Mouse (Mus musculus) mouse embryonic stem cell (cell line): ENCODE data around the gene Fhad1.

Source experiments
- in situ Hi-C, 2 experiments: fragments of 300-500 bp; cut with MboI; formaldehyde crosslinking; loops; 1 replicate in 1 of 2; 3 replicates in 1 of 2; pipeline ENCODE4 v1.14.3; 2019 to 2020; ENCODE audit warnings: low sequenced_read_pairs in 2 of 2, low pct_unique_long_range_greater_than_20kb in 1 of 2, mixed read lengths in 1 of 2; ENCODE audit not compliant: unreplicated experiment in 1 of 2

Gene Fhad1

GRCm38 (mm10) chr4:141875481-141876108, 139.3 kb downstream of the Fhad1 start:
- in situ Hi-C loops, result no loop called here

GRCm38 (mm10) chr4:141874601-141875460, 140.1 kb downstream of the Fhad1 start, which contains the start of gene Efhd2:
Efhd2 (minus strand) TSS chr4:141874920.
- in situ Hi-C loops, result no loop called here

- in situ Hi-C loops, result no loop called here
Measured at GRCm38 (mm10) chr4:141874111-141874600, 140.7 kb downstream of the Fhad1 start.

DNA sequence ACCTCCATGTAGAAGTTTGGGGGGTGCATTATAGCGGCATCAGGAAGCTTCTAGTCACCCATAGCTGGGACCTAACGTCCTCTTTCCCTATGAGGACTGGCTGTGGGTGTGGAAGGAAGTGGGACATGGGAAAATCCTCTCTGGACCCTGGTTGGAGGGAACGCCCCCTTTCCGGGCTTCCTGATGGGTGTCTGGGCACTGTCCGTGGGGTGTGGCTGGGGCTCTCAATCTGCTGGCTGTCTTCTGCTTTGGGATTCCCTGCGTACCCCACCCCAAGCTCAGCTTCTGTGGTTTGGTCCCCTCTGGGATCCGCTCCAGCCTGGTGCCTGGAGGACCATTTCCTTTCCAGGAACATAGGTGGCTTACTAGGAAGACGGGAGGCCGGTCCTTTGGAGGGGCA, 141.9 kb downstream of the Fhad1 start:
- in situ Hi-C loops, result no loop called here

- in situ Hi-C loops, result no loop called here
Measured at GRCm38 (mm10) chr4:141871909-141872308, 143.0 kb downstream of the Fhad1 start.

- in situ Hi-C loops, result no loop called here
Measured at GRCm38 (mm10) chr4:141871333-141871725, 143.6 kb downstream of the Fhad1 start.

DNA sequence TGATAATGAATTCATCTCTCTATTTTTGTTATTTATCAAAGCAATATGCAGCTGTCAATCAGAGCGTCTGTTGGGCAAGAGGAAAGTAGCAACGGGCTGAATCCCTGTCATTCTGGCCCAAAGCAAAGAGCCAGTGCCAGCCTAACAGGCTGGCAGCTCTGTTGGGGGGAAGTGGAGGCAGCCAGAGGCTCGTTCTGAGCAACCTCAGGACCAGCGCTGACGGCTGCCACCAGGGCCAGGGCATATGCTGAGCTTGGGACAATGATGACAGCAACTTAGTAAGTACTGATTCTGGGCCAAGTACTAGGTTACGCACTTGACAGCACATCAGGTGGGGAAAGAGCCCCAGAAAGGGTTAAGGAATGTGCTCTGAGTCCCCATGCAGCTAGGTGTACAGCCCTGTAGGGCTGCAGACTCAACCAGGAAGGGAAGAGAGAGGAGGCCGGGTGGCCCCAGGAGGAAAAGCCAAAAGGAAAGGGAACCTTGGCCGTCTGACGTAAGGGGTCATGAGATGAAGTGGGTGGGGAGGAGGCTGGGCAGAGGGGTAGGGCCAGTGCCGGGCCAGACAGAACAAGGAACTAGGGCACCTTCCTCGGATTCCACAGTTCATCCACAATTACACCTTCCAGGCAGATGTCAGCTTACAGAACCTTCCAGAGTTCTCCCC, 144.1 kb downstream of the Fhad1 start:
- in situ Hi-C loops, result no loop called here

DNA sequence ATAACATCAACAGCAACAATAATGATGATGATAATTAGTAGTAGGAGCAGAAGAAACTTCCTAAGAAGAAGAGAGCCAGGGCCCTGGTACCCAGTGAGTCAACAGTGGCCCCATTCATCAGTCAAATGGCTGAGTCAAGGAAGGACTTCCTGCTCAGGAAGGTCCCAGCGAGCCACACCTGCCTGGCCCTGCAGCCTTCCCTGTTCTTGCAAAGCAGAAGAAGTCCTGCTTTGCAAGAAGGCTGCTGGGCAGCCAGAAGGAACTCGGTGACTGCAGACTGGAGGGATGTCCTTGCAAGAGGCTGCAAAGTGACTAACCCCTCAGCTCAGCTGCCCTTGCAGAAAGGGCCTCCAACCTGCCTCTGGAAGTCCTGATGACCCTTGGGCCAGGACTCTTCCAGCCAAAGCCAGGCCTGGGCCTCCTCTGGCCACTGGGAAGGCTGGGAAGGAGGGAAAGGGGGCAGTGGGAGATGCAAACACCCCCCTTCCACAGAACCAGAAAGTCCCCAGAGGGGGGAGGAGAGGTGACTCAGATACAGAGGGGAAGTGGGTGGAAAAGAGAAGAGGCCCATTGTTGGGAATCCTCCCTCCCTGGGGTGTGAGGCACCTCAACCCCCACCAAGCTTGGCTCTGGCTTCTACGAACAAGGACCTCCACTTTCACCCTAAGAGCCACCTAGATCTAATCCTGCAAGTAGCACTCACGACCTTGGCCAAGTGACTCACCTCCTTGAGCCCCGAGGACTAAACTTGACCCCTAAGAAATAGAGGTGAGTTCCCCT, 145.3 kb downstream of the Fhad1 start:
- in situ Hi-C loops, result no loop called here

DNA sequence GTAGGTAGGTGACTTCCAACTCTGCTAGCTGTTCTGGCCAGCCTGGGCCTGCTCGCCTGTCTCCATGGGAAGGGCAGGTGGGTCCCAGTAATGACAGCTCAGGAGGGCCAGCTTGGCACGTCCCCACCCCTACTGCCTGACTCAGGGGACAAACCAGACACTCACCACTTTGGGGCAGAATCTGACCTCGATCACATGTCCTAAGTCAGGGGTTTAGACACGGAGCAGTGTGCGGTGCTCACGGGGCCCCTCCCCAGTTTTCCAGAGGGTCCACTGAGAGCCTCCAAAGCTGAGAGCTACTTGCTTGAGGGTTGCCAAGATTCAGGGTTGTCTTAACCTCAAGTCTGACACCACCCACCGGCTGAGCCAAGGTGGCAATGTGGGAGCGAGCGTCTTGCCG, 146.8 kb downstream of the Fhad1 start:
- in situ Hi-C loops, result no loop called here

GRCm38 (mm10) chr4:141867498-141867897, 147.4 kb downstream of the Fhad1 start:
- in situ Hi-C loops, result no loop called here

DNA sequence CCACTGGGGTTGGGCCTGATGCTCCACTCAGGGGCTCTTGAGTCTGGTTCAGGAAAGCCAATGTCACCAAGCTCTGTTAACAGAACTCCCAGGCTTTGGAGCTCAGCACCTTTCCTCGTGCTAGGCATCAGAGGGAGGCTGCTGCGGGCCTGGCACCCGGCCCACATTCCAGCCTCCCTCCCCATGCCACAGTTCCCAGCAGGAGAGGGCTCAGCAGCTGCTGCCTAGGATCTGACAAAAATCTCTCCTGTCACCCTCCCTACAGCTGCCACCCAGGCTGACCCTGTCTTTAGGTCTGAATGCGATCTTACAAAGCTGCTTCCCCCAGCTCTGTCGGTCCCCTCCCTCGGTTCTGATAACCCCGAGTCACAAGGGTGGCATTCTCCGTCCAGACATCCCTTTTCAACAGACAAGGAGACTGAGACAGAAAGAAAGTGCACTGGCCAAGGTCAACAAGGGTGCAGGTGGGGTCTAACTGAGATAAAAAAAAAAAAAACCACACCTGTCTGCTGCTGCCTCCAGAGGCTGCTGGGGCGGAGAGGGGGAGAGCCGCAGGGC, 147.9 kb downstream of the Fhad1 start:
- in situ Hi-C loops, result no loop called here

DNA sequence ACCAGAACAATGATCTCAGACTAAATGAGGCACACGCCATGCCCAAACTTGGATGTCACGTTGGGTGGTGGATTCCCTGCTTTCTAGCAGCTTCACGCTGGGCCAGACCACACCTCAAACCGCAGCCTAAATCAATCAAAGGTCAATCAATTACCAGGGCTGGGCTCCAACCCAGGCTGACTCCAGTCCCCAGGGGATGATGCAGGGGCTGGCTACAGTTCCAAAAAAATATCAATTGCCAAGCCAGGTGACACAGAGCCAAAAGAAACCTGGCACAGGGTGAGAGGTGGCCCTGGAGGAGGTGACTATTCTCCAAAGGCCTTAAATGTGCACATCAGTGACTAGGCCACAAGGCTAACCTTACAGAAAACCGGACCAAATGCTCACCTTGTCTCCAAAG, 149.3 kb downstream of the Fhad1 start:
- in situ Hi-C loops, result no loop called here

DNA sequence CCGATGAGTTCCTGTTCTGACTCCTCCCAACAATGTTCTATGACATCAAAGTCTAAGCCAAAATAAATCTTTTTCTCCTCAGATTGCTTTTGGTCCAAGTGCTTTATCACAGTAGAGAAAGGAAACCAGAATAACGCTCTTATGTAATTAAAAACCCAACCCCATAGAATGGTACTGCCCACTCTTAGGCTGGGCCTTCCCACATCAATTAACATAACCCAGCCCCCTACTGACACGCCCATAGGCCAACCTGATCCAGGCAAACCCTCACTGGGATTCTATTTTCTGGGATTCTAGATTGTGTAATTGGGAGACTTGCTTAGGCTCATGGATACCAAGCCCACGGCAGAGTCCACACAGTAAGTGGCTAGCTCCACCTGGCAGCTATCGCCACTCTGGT, 149.9 kb downstream of the Fhad1 start:
- in situ Hi-C loops, result no loop called here

- in situ Hi-C loops, result loop anchor here in 1 of 2 experiments (5.0 kb wide), 1 partner anchor 93 kb away; no protein-coding TSS in a partner anchor
Measured at GRCm38 (mm10) chr4:141864506-141864905, 150.4 kb downstream of the Fhad1 start.

DNA sequence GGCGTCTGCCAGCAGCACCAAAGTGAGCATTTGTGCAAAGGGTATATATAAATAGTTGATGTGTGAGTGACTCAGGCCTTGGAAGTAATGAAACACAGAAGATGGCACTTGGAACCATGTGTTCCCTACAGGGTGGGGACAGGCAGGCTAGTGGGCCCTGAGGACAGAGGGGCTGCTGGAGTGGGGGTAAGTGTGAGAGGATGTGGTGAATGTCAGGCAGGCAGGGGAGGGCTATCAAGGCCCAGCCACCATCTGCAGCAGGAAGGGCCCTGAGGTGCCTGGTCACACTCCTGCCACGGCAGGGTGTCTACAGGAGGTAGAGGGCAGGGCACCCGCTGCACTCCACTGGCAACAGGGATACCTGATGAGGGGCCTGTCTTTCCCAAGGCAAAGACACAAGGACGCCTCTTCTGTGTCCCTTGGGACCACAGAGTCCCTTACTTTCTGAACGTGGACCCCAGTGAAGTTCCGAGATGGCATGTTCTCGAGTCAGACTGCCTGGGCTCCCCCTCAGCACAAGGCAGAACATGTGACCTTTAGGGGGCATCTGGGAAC, 151.1 kb downstream of the Fhad1 start:
- in situ Hi-C loops, result loop anchor here in 1 of 2 experiments (5.0 kb wide), 1 partner anchor 93 kb away; no protein-coding TSS in a partner anchor

- in situ Hi-C loops, result loop anchor here in 1 of 2 experiments (5.0 kb wide), 1 partner anchor 94 kb away; no protein-coding TSS in a partner anchor
Measured at GRCm38 (mm10) chr4:141862867-141863266, 152.0 kb downstream of the Fhad1 start.

GRCm38 (mm10) chr4:141861591-141862295, 153.1 kb downstream of the Fhad1 start:
- in situ Hi-C loops, result loop anchor here in 1 of 2 experiments (5.0 kb wide), 1 partner anchor 96 kb away; no protein-coding TSS in a partner anchor
